Mouse (Mus musculus): ENCODE results near the gene Gm26965. TPM values are rescaled to one million over a fixed set of nuclear protein-coding genes. Genes with fewer than 3 reads are reported as not detected.

Gm26965 gene
- polyA plus RNA-seq, 1 experiment = not detected

DNA sequence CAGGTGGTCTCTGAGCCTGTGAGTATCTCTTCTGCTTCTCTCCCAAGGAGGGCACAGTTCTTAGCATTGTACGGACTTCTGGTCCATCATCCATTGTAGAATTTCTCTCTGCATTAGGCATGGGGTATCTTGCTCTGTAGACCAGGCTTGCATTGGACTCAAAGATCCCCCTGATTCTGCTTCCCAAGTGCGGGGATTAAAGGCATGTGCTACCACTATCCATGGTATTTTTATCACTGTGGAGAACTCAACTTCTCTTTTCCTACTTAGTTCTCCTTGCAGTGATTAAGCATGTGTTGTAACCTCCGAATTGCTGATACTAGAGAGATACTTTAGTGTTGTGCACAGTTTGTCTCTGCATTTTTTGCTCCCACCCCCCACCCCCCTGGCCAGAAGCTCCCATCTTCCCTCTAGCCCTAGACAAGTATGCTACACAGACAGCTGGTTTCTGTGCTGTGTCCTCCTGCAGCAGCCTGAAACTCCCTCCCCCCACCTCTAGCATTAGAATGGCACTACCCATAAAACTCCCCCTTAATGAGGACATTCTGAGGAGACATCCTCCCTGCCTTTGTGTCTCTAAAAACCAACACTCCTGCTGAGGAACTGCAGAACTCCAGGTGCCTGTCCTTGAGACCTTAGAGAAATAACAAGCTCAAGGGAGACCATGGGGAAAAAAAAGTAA, 1.2 kb upstream of the Gm26965 start:
- TF ChIP-seq POLR2A (IDR thresholded peaks at IDR 0.05; ENCODE audit: insufficient read length, low read depth) (no peak), MAX (IDR thresholded peaks at IDR 0.05; ENCODE audit: low read depth) (no peak), TCF12 (IDR thresholded peaks at IDR 0.05; ENCODE audit: insufficient read depth, poor library complexity, severe bottlenecking) (no peak), REST (IDR thresholded peaks at IDR 0.05; ENCODE audit: insufficient read depth, insufficient read length) (no peak), USF1 (IDR thresholded peaks at IDR 0.05; ENCODE audit: low read depth) (no peak), POLR2AphosphoS2 (IDR thresholded peaks at IDR 0.05; ENCODE audit: insufficient read length, low read depth) (no peak), E2F4 (IDR thresholded peaks at IDR 0.05; ENCODE audit: insufficient read depth) (no peak), TCF3 (IDR thresholded peaks at IDR 0.05; ENCODE audit: insufficient read length, low read depth) (no peak), CEBPB (IDR thresholded peaks at IDR 0.05; ENCODE audit: insufficient read depth, poor library complexity, severe bottlenecking) (no peak), MYOG (IDR thresholded peaks at IDR 0.05; ENCODE audit: control insufficient read depth in 1 of 3, insufficient read depth in 1 of 3, insufficient read length in 2 of 3, low read depth in 2 of 3) (no peak), MYOD1 (IDR thresholded peaks at IDR 0.05; ENCODE audit: control insufficient read depth in 1 of 3, insufficient read length in 2 of 3, low read depth in 2 of 3) (no peak), SRF (IDR thresholded peaks at IDR 0.05; ENCODE audit: control insufficient read depth, insufficient read length, low read depth) (no peak)
- peaks cover 29% of the 10 kb centered on the region for H3K79me2 ChIP-seq (ENCODE audit: control insufficient read depth, insufficient read depth)
- no peaks in the 10 kb centered on the region for H3K36me3 ChIP-seq (ENCODE audit: control insufficient read depth, insufficient read depth)
- H3K4me3 ChIP-seq = peak overlapping the region; percentile 47
- no peak overlapping the region for H3ac ChIP-seq (ENCODE audit: control insufficient read depth, insufficient read length)
- no peak overlapping the region for H3K4me2 ChIP-seq (ENCODE audit: low read depth)
- no peaks in the 10 kb centered on the region for H3K27me3 ChIP-seq (ENCODE audit: control insufficient read depth, insufficient read depth, insufficient read length)

DNA sequence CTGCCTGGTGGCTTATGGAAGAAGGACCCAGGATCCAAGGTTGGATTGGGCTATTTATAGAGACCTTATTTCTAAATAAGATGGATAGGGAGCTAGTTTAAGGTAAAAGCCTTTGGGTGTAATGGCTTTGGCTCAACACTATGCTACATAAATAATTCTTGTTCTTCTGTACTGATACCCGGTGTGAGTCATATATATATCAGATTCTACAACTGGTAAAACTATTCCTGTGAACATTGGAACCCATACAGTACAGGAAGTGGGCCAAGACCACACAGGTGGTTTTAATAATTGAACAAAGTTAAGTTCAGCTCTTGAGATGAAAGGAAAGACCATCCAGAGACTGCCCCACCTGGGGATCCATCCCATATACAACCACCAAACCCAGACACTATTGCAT, 25.0 kb downstream of the Gm26965 start:
- H3ac ChIP-seq (ENCODE audit: control insufficient read depth, insufficient read length) = peak overlapping the region; percentile 61
- no peak for TF ChIP-seq USF1 (IDR thresholded peaks at IDR 0.05; ENCODE audit: low read depth)
- TF ChIP-seq MYOD1 (IDR thresholded peaks at IDR 0.05; ENCODE audit: control insufficient read depth in 1 of 3, insufficient read length in 2 of 3, low read depth in 2 of 3) = no peak
- peak overlapping the region; percentile 21 for H3K4me2 ChIP-seq (ENCODE audit: low read depth)
- H3K4me3 ChIP-seq = peak overlapping the region; percentile 78
- H3K27me3 ChIP-seq (ENCODE audit: control insufficient read depth, insufficient read depth, insufficient read length) = no peaks in the 10 kb centered on the region
- no peaks in the 10 kb centered on the region for H3K79me2 ChIP-seq (ENCODE audit: control insufficient read depth, insufficient read depth)
- H3K36me3 ChIP-seq (ENCODE audit: control insufficient read depth, insufficient read depth) = no peaks in the 10 kb centered on the region

DNA sequence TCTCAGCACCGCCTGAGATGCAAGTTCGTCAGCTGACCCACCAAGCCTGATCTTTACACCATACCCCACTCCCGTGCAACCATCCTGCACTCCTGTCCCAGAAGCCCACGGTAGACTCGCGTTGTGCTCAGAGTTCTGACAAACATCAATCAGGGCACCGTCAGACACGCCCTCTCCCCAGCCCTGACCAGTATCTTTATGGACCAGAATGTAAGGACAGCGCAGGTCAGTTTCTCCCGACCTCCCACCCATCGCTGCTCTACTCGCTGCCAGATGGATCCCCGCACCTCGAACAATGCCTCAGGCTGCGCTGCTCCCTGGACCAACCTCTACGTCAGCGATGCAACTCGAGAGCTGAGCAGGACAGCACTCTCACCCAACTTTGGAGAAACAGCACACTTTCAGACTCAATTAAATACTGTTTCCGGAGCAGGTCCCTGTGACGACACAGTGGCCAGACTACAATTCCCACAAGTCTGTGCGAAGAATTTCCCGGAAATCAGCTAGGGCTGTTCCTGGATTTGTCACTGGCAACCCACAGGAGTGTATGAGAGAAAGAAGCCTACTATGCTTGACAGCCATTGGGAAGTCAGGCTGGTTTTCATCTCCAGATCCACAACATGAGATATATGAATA, 25.7 kb downstream of the Gm26965 start, which contains the start of gene Zfp58:
Gene Zfp58 (minus strand): TSS at position 472 of the 636 bp plus-strand sequence.
- TF ChIP-seq SRF (IDR thresholded peaks at IDR 0.05; ENCODE audit: control insufficient read depth, insufficient read length, low read depth) (peak; percentile 14), POLR2A (IDR thresholded peaks at IDR 0.05; ENCODE audit: insufficient read length, low read depth) (peak; percentile 76), MYOG (IDR thresholded peaks at IDR 0.05; ENCODE audit: control insufficient read depth in 1 of 3, insufficient read depth in 1 of 3, insufficient read length in 2 of 3, low read depth in 2 of 3) (no peak), POLR2AphosphoS2 (IDR thresholded peaks at IDR 0.05; ENCODE audit: insufficient read length, low read depth) (peak; percentile 70)
- Histone ChIP-seq H3K79me2 (ENCODE audit: control insufficient read depth, insufficient read depth) (no peaks in the 10 kb centered on the region), H3K27me3 (ENCODE audit: control insufficient read depth, insufficient read depth, insufficient read length) (no peaks in the 10 kb centered on the region), H3ac (ENCODE audit: control insufficient read depth, insufficient read length) (peak within 1 kb of the TSS; percentile 61), H3K4me2 (ENCODE audit: low read depth) (peak within 1 kb of the TSS; percentile 80), H3K4me3 (peak within 1 kb of the TSS; percentile 78), H3K36me3 (ENCODE audit: control insufficient read depth, insufficient read depth) (peaks cover under 1% of the 10 kb centered on the region)

DNA sequence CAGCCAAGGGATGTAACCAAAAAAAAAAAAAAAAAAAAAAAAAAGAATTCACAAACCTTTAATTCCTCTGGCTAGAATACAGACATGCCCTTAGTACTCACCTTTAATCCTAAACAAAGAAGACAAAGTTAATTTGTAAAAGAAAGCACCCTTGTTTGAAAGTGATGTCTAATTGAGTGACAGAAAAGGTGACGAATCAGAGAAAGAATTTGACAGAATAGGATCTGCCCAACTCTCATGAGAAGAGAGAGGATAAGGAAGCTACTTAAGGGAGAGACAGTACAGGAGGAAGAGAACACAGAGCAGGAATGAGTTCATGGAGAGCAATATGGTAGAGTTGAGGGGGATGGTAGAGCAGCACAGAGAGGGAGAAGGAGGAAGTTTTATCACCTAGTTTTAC, 30.3 kb downstream of the Gm26965 start:
- Histone ChIP-seq H3K27me3 (ENCODE audit: control insufficient read depth, insufficient read depth, insufficient read length) (no peaks in the 10 kb centered on the region), H3K4me2 (ENCODE audit: low read depth) (no peak overlapping the region), H3ac (ENCODE audit: control insufficient read depth, insufficient read length) (no peak overlapping the region), H3K36me3 (ENCODE audit: control insufficient read depth, insufficient read depth) (peaks cover 33% of the 10 kb centered on the region), H3K4me3 (no peak overlapping the region), H3K79me2 (ENCODE audit: control insufficient read depth, insufficient read depth) (no peaks in the 10 kb centered on the region)
- TF ChIP-seq MYOD1 (IDR thresholded peaks at IDR 0.05; ENCODE audit: control insufficient read depth in 1 of 3, insufficient read length in 2 of 3, low read depth in 2 of 3) (no peak), SRF (IDR thresholded peaks at IDR 0.05; ENCODE audit: control insufficient read depth, insufficient read length, low read depth) (no peak), POLR2AphosphoS2 (IDR thresholded peaks at IDR 0.05; ENCODE audit: insufficient read length, low read depth) (no peak), MAX (IDR thresholded peaks at IDR 0.05; ENCODE audit: low read depth) (no peak), TCF12 (IDR thresholded peaks at IDR 0.05; ENCODE audit: insufficient read depth, poor library complexity, severe bottlenecking) (no peak), MYOG (IDR thresholded peaks at IDR 0.05; ENCODE audit: control insufficient read depth in 1 of 3, insufficient read depth in 1 of 3, insufficient read length in 2 of 3, low read depth in 2 of 3) (no peak), CEBPB (IDR thresholded peaks at IDR 0.05; ENCODE audit: insufficient read depth, poor library complexity, severe bottlenecking) (no peak), USF1 (IDR thresholded peaks at IDR 0.05; ENCODE audit: low read depth) (no peak), E2F4 (IDR thresholded peaks at IDR 0.05; ENCODE audit: insufficient read depth) (no peak), POLR2A (IDR thresholded peaks at IDR 0.05; ENCODE audit: insufficient read length, low read depth) (no peak), REST (IDR thresholded peaks at IDR 0.05; ENCODE audit: insufficient read depth, insufficient read length) (no peak)

DNA sequence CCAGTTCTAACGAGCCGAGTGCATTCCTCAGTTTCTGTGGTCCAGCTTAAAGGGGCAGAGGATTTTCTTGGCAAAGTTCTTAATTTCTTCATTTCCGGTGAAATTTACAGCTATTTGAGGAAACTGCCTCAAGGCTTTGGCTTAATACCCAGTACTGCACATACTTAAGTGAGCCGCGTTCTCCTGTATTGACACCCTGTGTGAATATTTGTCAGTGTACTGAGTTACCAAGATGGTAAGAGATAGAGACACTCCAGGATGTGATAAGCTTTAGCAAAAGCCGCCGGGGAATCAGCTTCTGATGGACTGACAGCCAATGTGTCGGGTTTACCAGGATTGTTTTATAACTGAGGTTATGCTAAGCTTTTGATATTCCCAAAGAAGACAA, 41.5 kb downstream of the Gm26965 start:
- Histone ChIP-seq H3K27me3 (ENCODE audit: control insufficient read depth, insufficient read depth, insufficient read length) (no peaks in the 10 kb centered on the region), H3ac (ENCODE audit: control insufficient read depth, insufficient read length) (peak overlapping the region; percentile 51), H3K4me2 (ENCODE audit: low read depth) (peak overlapping the region; percentile 93), H3K4me3 (peak overlapping the region; percentile 47), H3K79me2 (ENCODE audit: control insufficient read depth, insufficient read depth) (no peaks in the 10 kb centered on the region), H3K36me3 (ENCODE audit: control insufficient read depth, insufficient read depth) (peaks cover 3% of the 10 kb centered on the region)
- TF ChIP-seq TCF12 (IDR thresholded peaks at IDR 0.05; ENCODE audit: insufficient read depth, poor library complexity, severe bottlenecking) (no peak), POLR2A (IDR thresholded peaks at IDR 0.05; ENCODE audit: insufficient read length, low read depth) (no peak), MYOG (IDR thresholded peaks at IDR 0.05; ENCODE audit: control insufficient read depth in 1 of 3, insufficient read depth in 1 of 3, insufficient read length in 2 of 3, low read depth in 2 of 3) (no peak), MYOD1 (IDR thresholded peaks at IDR 0.05; ENCODE audit: control insufficient read depth in 1 of 3, insufficient read length in 2 of 3, low read depth in 2 of 3) (no peak), CEBPB (IDR thresholded peaks at IDR 0.05; ENCODE audit: insufficient read depth, poor library complexity, severe bottlenecking) (no peak), SRF (IDR thresholded peaks at IDR 0.05; ENCODE audit: control insufficient read depth, insufficient read length, low read depth) (no peak), USF1 (IDR thresholded peaks at IDR 0.05; ENCODE audit: low read depth) (no peak), POLR2AphosphoS2 (IDR thresholded peaks at IDR 0.05; ENCODE audit: insufficient read length, low read depth) (no peak), TCF3 (IDR thresholded peaks at IDR 0.05; ENCODE audit: insufficient read length, low read depth) (no peak), REST (IDR thresholded peaks at IDR 0.05; ENCODE audit: insufficient read depth, insufficient read length) (no peak), MAX (IDR thresholded peaks at IDR 0.05; ENCODE audit: low read depth) (no peak), E2F4 (IDR thresholded peaks at IDR 0.05; ENCODE audit: insufficient read depth) (no peak)

Measured in myocyte (in vitro differentiated cells).